Comparison of ENCODE assay signal across 11 mouse cellular contexts in the genomic region with DNA sequence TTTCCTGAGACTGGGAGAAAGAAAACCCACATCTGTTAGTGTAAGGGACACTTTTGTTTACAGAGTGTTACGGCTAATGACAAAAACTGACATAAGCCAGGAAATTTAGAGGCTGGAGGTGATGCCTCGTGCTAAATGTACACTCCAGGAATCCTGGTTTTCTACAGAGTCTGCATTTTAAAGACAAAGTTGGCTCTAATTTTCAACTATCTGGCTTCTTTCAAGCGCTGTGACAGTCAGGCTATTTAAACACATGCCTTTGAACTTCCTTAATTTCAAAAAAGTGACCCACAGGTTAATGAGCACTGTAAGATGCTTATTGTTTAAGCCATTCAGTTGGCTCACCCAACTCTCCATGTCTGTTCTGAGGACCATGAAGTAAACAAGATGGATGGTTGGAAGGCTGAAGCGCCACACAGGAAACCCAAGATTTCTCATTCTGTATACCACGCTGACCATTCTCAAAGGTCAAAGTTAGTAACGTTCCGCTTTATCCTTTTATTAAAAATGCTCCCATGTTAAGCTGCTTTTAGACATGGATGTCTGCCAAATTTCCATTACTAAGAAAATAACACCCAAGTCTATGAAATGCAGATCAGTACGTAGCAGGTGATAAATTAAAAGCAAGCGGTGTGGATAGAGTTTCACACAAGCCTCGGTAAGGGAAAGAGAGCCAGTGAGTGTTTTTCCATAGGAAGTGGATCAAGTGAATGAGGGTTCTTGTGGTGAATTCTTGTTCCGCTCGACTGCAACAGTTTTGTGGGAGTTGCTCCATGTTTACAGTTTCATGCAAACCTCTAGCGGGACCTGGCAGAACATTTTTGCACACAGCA.
DNase-seq lines count a peak whose midpoint lies in the region; ATAC-seq and TF ChIP-seq lines count a peak whose summit lies in the region.
"Had no signal": no experiment of that assay in that cellular context is flagged by ENCODE, and none has a peak within 500 bp of the region (broad histone marks: within the 10 kb centered on the region; RNA-seq: fewer than 3 reads in every experiment).

No protein-coding gene starts in this region.

- peak; percentile 76 for ATAC-seq in intestine, embryonic 14.5 days (replicated peaks; ENCODE audit: low FRiP score, low TSS enrichment, low read depth)
- ATAC-seq in intestine, postnatal 0 days, result no peak
- no peak for ATAC-seq in embryonic facial prominence, embryonic 11.5 days (replicated peaks; ENCODE audit: insufficient number of reproducible peaks, low FRiP score, low TSS enrichment, low read depth)
- ATAC-seq: liver, embryonic 12.5 days had no signal

- no peaks in the 10 kb centered on the region for H3K27me3 ChIP-seq in intestine, embryonic 14.5 days (replicated peaks; ENCODE audit: control insufficient read depth, insufficient read depth, low read length)
- no peaks in the 10 kb centered on the region for H3K27me3 ChIP-seq in intestine, postnatal 0 days (replicated peaks; ENCODE audit: control insufficient read depth, insufficient read depth, low read length)
- no peaks in the 10 kb centered on the region for H3K27me3 ChIP-seq in embryonic facial prominence, embryonic 11.5 days (ENCODE audit: control insufficient read depth, insufficient read depth, low read length)
- H3K27me3 ChIP-seq: liver, embryonic 12.5 days had no signal

- no peaks in the 10 kb centered on the region for H3K36me3 ChIP-seq in intestine, embryonic 14.5 days (ENCODE audit: control insufficient read depth, insufficient read depth, low read length)
- no peaks in the 10 kb centered on the region for H3K36me3 ChIP-seq in intestine, postnatal 0 days (ENCODE audit: control insufficient read depth, insufficient read depth)
- no peaks in the 10 kb centered on the region for H3K36me3 ChIP-seq in embryonic facial prominence, embryonic 11.5 days (replicated peaks; ENCODE audit: control insufficient read depth, insufficient read depth, low read depth, low read length)
- H3K36me3 ChIP-seq: liver, embryonic 12.5 days; midbrain, embryonic 10.5 days had no signal

- no peak overlapping the region for H3K9ac ChIP-seq in intestine, embryonic 14.5 days (ENCODE audit: low read length)
- no peak overlapping the region for H3K9ac ChIP-seq in intestine, postnatal 0 days (ENCODE audit: low read depth, low read length)
- H3K9ac ChIP-seq in embryonic facial prominence, embryonic 11.5 days (replicated peaks; ENCODE audit: low read length), result no peak overlapping the region
- H3K9ac ChIP-seq: liver, embryonic 12.5 days had no signal

- no peak for DNase-seq in intestine, embryonic 14.5 days (ENCODE audit: low spot score)
- DNase-seq in MN1 (ENCODE audit: low spot score), result peak; percentile 39
- DNase-seq in embryonic facial prominence, embryonic 11.5 days (ENCODE audit: low spot score), result peak; percentile 31
- DNase-seq in kidney, postnatal 14 days, result peak; percentile 33
- no peak for DNase-seq in layer of hippocampus, postnatal 14 days (ENCODE audit: low spot score in 2 of 2)
- DNase-seq in layer of hippocampus, adult 11-12 months (ENCODE audit: low spot score), result no peak
- DNase-seq: cerebellum, adult 8-10 months; gastrocnemius, postnatal 25 days had no signal

- 27% methylated on average over 13 of the region's 13 CpGs for WGBS in intestine, embryonic 14.5 days
- WGBS in intestine, postnatal 0 days, result 62% methylated on average over 13 of the region's 13 CpGs
- WGBS in embryonic facial prominence, embryonic 11.5 days, result 67% methylated on average over 13 of the region's 13 CpGs

- H3K4me2 ChIP-seq in intestine, embryonic 14.5 days (ENCODE audit: low read length), result no peak overlapping the region
- H3K4me2 ChIP-seq in intestine, postnatal 0 days (replicated peaks; ENCODE audit: low read depth), result no peak overlapping the region
- no peak overlapping the region for H3K4me2 ChIP-seq in embryonic facial prominence, embryonic 11.5 days (ENCODE audit: low read depth, low read length)
- H3K4me2 ChIP-seq: liver, embryonic 12.5 days had no signal

- TF ChIP-seq CTCF in intestine, postnatal 0 days (IDR thresholded peaks at IDR 0.05; ENCODE audit: low read depth), result no peak

- no peak overlapping the region for H3K4me3 ChIP-seq in intestine, embryonic 14.5 days (ENCODE audit: low read depth, low read length)
- no peak overlapping the region for H3K4me3 ChIP-seq in intestine, postnatal 0 days (ENCODE audit: low read depth, low read length)
- no peak overlapping the region for H3K4me3 ChIP-seq in embryonic facial prominence, embryonic 11.5 days (ENCODE audit: low read depth, low read length)
- H3K4me3 ChIP-seq: liver, embryonic 12.5 days; midbrain, embryonic 10.5 days had no signal

- H3K9me3 ChIP-seq in intestine, embryonic 14.5 days (ENCODE audit: control insufficient read depth, low read length), result no peaks in the 10 kb centered on the region
- H3K9me3 ChIP-seq in intestine, postnatal 0 days (ENCODE audit: control insufficient read depth), result no peaks in the 10 kb centered on the region
- H3K9me3 ChIP-seq in embryonic facial prominence, embryonic 11.5 days (replicated peaks; ENCODE audit: control insufficient read depth, low read length), result no peaks in the 10 kb centered on the region
- H3K9me3 ChIP-seq: liver, embryonic 12.5 days; midbrain, embryonic 10.5 days had no signal

- H3K4me1 ChIP-seq in intestine, embryonic 14.5 days (replicated peaks; ENCODE audit: control insufficient read depth, insufficient read depth, low read length), result peaks cover 21% of the 10 kb centered on the region
- H3K4me1 ChIP-seq in intestine, postnatal 0 days (replicated peaks; ENCODE audit: control insufficient read depth, insufficient read depth, low read length), result no peaks in the 10 kb centered on the region
- no peaks in the 10 kb centered on the region for H3K4me1 ChIP-seq in embryonic facial prominence, embryonic 11.5 days (ENCODE audit: control insufficient read depth, insufficient read depth, low read length)
- H3K4me1 ChIP-seq: liver, embryonic 12.5 days had no signal

- H3K27ac ChIP-seq in intestine, embryonic 14.5 days (ENCODE audit: low read depth), result peak overlapping the region; percentile 80
- no peak overlapping the region for H3K27ac ChIP-seq in intestine, postnatal 0 days (ENCODE audit: low read depth, low read length)
- H3K27ac ChIP-seq in embryonic facial prominence, embryonic 11.5 days (replicated peaks; ENCODE audit: low read depth, low read length), result no peak overlapping the region
- H3K27ac ChIP-seq: liver, embryonic 12.5 days; midbrain, embryonic 10.5 days had no signal

Comparison
In these comparisons a context has a peak if more than half of its experiments do, and no peak if none do; other contexts are left out.
1. DNase-seq: peak in MN1 (single experiment), embryonic facial prominence, embryonic 11.5 days (single experiment) and kidney, postnatal 14 days (single experiment); none in intestine, embryonic 14.5 days (single experiment), layer of hippocampus, postnatal 14 days (0 of 2) and layer of hippocampus, adult 11-12 months (single experiment).